Mouse (Mus musculus) hematopoietic stem cell, adult 5-6 weeks (primary cell): ENCODE measurements at regions not wholly inside any gene's neighbourhood (a gene's known extent, or its start where the extent isn't known, plus 50 kb on each side); places are given as distances from the start of the nearest gene placed in this dataset.

Source experiments
- ATAC-seq, 2 experiments: fragments of 125-278 bp in 1 of 2; replicated peaks in 1 of 2; 2 replicates each; pipeline ENCODE4 v1.8.0; 2016 to 2017; ENCODE audit warnings: inconsistent platforms in 2 of 2, mild to moderate bottlenecking in 2 of 2, moderate number of reproducible peaks in 2 of 2, low read depth in 1 of 2, moderate TSS enrichment in 1 of 2; ENCODE audit not compliant: low FRiP score in 2 of 2, poor library complexity in 2 of 2, severe bottlenecking in 2 of 2, insufficient read depth in 1 of 2, low TSS enrichment in 1 of 2

DNA sequence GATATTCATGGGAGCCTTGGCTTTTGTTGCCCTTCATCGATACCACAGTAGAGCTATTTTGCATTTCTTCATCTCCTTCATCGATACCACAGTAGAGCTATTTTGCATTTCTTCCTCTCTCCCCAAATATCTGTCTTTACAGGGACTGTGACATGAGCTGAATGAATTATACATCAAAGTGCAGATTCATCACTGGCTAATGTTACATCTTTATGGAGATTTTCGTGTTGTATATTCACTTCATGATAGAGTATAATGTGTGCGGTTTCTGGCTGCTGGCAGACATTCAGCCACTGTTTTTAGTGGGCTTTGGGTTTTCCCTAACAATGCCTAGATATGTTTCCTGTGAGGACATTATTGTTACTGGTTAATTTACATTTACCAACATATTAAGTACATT lies 162.8 kb upstream of the Lcorl start:
- ATAC-seq, result no peak

DNA sequence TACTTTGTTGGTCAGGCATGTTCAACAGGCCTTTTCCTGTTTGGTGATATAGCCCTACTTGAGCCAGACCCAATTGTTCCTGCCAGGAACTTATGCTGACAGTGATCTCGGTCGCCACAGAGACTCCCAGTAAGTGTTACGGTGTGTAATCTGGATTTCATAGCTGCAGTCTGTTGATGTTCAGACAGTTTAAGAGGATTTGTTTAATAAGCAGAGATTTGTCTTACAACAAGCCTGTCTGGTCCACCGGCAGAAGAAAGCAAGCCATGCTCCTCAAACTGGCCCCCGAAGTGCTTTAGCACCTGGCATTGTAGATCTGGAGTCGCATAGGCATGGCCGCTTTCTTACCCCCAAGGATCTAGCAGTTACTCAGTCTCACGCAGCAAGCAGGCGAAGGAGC lies 150.0 kb upstream of the Lcorl start:
- no peak for ATAC-seq

DNA sequence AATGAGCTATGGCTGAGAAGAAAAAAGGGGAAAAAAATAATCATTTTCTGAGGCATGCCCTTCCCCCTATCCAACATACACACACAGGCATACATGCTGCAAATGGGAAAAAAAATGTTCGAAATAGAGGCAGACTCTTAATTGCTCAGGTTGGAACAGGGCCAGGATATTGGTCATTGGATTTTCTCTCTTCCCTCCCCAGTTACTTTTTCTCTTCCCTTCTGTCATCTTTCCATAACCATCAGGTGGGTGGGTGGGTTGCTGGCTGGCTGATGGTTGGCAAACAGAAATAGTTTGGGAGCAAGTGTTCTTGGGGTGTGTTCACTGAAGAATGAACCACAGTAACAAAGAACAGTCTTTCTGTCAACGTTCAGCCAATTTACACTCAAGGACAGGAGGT lies 149.3 kb upstream of the Lcorl start:
- no peak for ATAC-seq

DNA sequence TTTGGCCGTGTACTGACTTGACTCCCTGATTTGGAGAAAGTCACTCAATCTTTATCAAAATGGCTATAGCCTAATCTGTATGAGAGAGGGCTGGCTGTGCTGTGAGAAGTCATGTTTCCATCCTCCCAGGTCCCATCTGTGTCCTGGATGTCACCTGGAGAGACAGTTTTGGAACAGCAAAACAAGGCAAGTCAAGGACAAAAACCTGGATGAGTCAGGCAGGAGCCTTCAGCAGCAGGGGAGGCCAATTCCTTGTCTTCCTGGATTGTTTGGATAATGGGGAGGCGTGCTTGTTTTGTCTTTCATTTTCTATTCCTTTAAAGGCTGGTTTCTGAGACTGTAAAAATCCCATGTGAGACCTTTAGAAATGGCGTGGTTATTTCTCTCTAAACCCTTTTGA lies 148.8 kb upstream of the Lcorl start:
- ATAC-seq, result no peak

DNA sequence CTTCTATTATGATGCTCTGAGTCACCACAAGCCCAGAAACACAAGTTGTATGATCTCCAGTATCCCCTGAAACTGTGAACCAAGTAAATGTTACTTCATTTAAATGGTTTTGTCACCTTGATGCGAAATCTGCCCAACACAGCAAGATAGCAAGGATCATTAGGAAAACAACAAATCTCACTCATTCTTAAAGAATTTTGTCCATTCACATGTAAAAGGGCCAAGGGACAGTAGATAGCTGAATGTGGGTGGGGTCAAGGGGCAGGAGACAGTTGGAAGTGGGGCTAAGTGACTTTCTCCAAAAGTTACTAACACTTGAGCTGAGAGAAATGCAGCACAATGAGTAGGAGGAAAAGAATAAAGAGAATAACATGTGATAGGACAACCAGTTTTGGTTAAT lies 148.2 kb upstream of the Lcorl start:
- no peak for ATAC-seq

DNA sequence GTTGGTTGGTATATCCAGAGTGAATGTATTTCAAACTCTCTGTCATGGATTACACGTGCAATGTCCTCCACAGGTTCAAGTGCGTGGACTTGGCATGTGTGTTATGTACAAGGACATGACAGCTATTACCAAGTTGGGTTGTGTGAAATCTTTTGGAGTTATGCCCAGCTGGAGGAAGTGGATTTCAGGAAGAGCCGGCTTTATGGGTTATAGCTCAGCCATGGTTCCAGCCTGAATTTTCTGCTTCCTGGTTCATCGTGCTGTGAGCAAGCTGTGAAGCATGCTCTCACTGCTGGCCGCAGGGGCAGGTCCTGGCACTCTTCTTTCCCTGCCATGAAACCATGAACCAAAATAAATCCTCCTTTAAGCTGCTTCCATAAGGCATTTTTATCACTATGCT lies 144.6 kb upstream of the Lcorl start:
- no peak for ATAC-seq

DNA sequence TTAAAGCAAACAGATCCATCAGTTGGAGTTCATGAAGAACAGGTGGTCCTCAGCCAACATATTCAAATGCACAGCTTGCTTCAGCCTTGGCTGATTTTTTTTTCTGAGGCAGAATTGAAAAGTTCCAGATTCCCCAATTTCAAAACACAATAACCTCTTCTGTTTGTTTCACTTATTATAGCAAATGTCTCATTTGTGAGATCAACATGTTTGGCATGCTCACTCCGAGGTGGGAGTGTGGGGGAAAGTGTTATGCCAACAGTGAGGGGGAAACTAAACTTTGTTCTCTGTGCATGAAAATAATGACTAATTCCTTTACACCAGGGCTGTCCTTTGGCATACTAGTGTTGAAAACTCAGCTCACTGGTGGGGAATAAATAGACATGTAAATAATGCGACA lies 100.4 kb upstream of the Lcorl start:
- ATAC-seq, result no peak

DNA sequence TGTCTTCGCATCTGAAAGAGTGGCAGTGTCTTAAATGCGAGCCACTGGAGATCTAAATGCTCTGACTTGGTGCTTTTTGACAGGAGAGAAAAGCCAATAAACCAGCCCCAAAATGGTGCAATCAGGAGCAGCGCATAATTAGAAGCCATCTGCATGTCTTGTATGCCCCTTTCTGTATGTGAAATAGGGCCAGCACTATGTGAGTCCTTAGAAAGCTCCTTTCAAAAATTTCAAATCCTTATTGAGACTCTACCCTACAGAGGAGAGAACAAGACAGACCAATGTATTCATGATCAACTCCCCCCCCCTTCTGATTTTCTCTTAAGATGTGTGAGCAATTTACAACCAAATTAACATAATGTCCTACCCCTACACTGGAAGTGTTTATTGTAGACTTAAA lies 86.6 kb upstream of the Lcorl start:
- ATAC-seq, result no peak

DNA sequence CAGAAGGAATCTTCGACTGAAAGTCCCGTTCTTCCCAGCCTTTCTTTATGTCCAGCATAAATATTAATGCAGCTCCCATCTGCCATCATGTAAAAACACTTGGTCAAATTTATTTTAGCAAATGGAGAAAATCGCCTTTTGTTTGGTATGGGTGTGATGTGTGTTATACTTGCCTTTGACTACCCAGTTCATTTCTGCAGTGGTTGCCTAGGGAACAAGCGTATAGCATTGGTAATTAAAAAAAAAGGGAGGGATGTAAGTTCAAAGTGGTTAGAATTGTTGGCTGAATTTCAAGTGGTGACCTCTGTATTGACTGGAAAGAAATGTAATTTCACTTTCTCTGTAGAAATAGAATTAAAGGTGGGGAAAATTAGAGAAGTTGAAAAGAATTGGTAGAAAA lies 75.6 kb upstream of the Lcorl start:
- ATAC-seq, result no peak

DNA sequence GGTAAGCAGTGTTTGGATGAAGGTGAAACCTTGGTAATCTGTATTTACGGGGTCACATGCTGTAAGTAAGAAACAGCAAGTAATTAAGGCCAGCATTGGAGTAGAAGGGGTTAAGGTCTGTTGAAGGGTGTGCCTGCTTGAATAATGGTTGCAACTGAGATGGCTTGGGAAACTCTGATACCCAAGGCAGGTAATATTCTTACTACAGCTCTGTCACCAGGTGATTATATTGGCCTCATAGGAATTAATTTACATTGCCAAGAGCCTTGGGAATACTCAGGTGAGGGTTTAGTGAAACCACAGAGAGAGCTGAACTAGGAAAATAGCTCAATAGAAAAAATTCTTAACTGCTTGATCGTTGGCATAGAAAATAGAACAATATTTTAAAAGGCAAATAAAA lies 73.8 kb upstream of the Lcorl start:
- no peak for ATAC-seq

DNA sequence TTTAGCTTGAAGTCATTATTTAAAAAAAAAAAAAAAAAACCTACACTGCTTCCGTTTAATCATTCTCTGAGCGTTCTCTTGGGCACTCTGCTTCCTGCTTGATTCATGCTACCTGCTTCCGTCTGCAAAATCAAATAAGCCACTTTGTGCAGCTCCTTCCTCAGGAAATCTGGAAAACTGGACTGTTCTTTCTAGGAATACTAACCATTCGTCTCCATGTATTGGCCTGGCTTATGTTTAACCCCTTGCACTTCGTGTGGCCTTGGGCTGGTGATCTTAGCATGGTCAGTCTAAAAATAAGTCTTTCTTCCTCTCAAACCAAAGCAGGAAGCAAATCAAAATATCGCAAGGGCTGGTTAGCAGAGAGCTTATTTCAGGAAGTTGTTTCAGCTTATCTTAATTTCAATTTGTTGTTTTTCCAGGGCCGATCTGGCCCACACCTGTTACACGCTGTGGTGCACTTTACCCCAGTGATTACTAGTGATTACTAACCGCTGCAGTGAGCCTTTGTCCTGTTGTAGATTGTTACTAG lies 68.5 kb upstream of the Lcorl start:
- peak; percentile 73 to 82 for ATAC-seq

DNA sequence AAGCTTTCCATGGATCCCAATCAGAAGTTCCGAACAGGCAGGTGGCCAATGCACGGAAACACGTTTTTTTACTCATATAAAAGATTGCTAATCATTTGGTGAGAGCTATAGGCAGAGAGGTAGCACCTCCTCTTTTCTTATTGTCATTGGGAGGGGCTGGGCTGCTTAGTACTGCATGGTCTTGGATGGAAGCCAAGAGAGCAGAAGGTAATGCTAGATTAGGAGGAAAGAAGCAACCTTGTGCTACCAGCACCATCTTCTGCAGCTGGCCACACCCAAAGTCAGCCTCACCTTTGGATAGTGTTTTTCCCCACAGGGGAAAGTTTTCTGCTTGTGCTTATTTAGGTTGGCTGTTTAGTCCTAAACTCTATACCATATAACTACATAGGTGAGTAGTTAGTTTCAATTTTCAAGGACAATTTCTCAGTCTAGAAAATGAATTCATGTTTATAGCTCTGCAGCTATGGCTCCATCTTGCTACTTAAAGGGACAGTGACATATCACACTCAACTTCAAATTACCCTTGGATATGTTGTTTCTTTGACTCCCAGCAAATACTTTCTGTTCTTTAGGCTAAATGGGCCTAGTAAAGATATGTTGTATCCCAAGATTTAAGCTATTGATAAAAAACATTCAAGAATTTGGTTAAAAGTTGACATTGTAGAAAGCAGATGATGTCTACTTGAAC lies 66.6 kb upstream of the Lcorl start:
- ATAC-seq, result peak in 1 of 2 experiments; percentile 23; a peak in 1 of 4 replicates
